9 mouse cellular contexts compared by ENCODE assay signal in the genomic region with DNA sequence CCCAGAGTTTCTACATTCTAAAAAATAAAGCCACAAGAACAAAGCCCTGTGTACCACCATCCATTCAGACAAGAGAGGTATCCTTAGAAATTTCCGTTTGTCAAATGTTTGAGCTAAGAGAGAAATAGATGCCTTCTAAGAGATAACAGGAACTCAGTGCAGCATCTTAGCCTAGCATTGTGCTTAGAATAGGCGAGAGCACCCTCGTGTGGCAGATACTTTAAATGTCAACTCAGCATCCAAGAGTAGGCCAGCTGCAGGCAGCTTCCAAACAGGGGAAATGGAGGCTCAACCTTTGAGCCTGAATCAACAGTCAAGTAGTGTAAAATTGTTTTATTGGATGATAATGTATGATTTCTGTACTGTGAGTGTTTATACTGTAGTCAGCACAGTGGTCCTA. TPM values are rescaled to one million over a fixed set of nuclear protein-coding genes. Genes with fewer than 3 reads are reported as not detected.
DNase-seq lines count a peak whose midpoint lies in the region; ATAC-seq lines count a peak whose summit lies in the region.
"Had no signal": no experiment of that assay in that cellular context is flagged by ENCODE, and none has a peak within 500 bp of the region (broad histone marks: within the 10 kb centered on the region; RNA-seq: fewer than 3 reads in every experiment).

No protein-coding gene starts in this region.

- H3K9ac ChIP-seq in limb, embryonic 11.5 days (ENCODE audit: low read length), result no peak overlapping the region
- no peak overlapping the region for H3K9ac ChIP-seq in hindbrain, embryonic 16.5 days (ENCODE audit: low read depth, low read length)
- H3K9ac ChIP-seq in midbrain, embryonic 12.5 days (replicated peaks), result no peak overlapping the region

- peak; percentile 44 for DNase-seq in limb, embryonic 11.5 days (ENCODE audit: low spot score)
- no peak for DNase-seq in limb, embryonic 10.5 days (ENCODE audit: low spot score)
- peak; percentile 42 for DNase-seq in c-Kit-positive CD71-positive TER-119-positive erythroid progenitor cells, embryonic 14.5 days (ENCODE audit: low spot score)
- DNase-seq in frontal cortex, postnatal 10 days (ENCODE audit: low spot score in 2 of 2), result peak; percentile 40 to 74
- peak; percentile 24 to 43 for DNase-seq in left cerebral cortex, adult 8-10 months (ENCODE audit: low spot score in 2 of 2)
- peak; percentile 28 to 74 for DNase-seq in spleen, postnatal 10 days (ENCODE audit: low spot score in 2 of 2)

- H3K27me3 ChIP-seq in limb, embryonic 11.5 days (ENCODE audit: control insufficient read depth, insufficient read depth, low read length), result no peaks in the 10 kb centered on the region
- no peaks in the 10 kb centered on the region for H3K27me3 ChIP-seq in limb, embryonic 10.5 days (ENCODE audit: low read depth, poor library complexity, severe bottlenecking)
- H3K27me3 ChIP-seq in hindbrain, embryonic 16.5 days (replicated peaks; ENCODE audit: control insufficient read depth, insufficient read depth, low read length), result no peaks in the 10 kb centered on the region
- H3K27me3 ChIP-seq in midbrain, embryonic 12.5 days, result no peaks in the 10 kb centered on the region

- under 1% methylated on average over 3 of the region's 3 CpGs for WGBS in limb, embryonic 11.5 days
- WGBS in limb, embryonic 10.5 days, result 4% methylated on average over 3 of the region's 3 CpGs
- whole genome bisulfite sequencing in hindbrain, embryonic 16.5 days, result 3% methylated on average over 3 of the region's 3 CpGs
- WGBS in midbrain, embryonic 12.5 days, result 3% methylated on average over 3 of the region's 3 CpGs

- no peak for ATAC-seq in limb, embryonic 11.5 days (ENCODE audit: insufficient number of reproducible peaks, low FRiP score, low TSS enrichment, low read depth)
- ATAC-seq in hindbrain, embryonic 16.5 days, result peak; percentile 90
- peak; percentile 67; the same call in 1 of the 2 replicates for ATAC-seq in midbrain, embryonic 12.5 days (ENCODE audit: low FRiP score, low read depth)

- H3K4me1 ChIP-seq in limb, embryonic 11.5 days (ENCODE audit: control insufficient read depth, insufficient read depth, low read length), result no peaks in the 10 kb centered on the region
- no peaks in the 10 kb centered on the region for H3K4me1 ChIP-seq in limb, embryonic 10.5 days
- H3K4me1 ChIP-seq in hindbrain, embryonic 16.5 days (ENCODE audit: control insufficient read depth, insufficient read depth, low read depth, low read length), result no peaks in the 10 kb centered on the region
- H3K4me1 ChIP-seq in midbrain, embryonic 12.5 days, result peaks cover 8% of the 10 kb centered on the region
- H3K4me1 ChIP-seq: megakaryocyte, embryonic 14.5 days had no signal

- H3K36me3 ChIP-seq in limb, embryonic 11.5 days (ENCODE audit: control insufficient read depth, insufficient read depth, low read length), result no peaks in the 10 kb centered on the region
- H3K36me3 ChIP-seq in limb, embryonic 10.5 days, result no peaks in the 10 kb centered on the region
- H3K36me3 ChIP-seq in hindbrain, embryonic 16.5 days (ENCODE audit: control insufficient read depth, insufficient read depth, low read length), result no peaks in the 10 kb centered on the region
- H3K36me3 ChIP-seq in midbrain, embryonic 12.5 days, result no peaks in the 10 kb centered on the region

- no peak overlapping the region for H3K27ac ChIP-seq in limb, embryonic 11.5 days (replicated peaks; ENCODE audit: low read depth, low read length)
- H3K27ac ChIP-seq in limb, embryonic 10.5 days, result no peak overlapping the region
- no peak overlapping the region for H3K27ac ChIP-seq in hindbrain, embryonic 16.5 days (ENCODE audit: low read depth, low read length)
- no peak overlapping the region for H3K27ac ChIP-seq in midbrain, embryonic 12.5 days (replicated peaks)

- H3K4me2 ChIP-seq in limb, embryonic 11.5 days (ENCODE audit: low read depth, severe bottlenecking), result no peak overlapping the region
- no peak overlapping the region for H3K4me2 ChIP-seq in hindbrain, embryonic 16.5 days (ENCODE audit: low read length)
- H3K4me2 ChIP-seq in midbrain, embryonic 12.5 days (replicated peaks), result no peak overlapping the region

- H3K9me3 ChIP-seq in limb, embryonic 11.5 days (ENCODE audit: control insufficient read depth, low read length), result no peaks in the 10 kb centered on the region
- H3K9me3 ChIP-seq in limb, embryonic 10.5 days (replicated peaks), result no peaks in the 10 kb centered on the region
- H3K9me3 ChIP-seq in hindbrain, embryonic 16.5 days (ENCODE audit: control insufficient read depth, low read length), result no peaks in the 10 kb centered on the region
- H3K9me3 ChIP-seq in midbrain, embryonic 12.5 days, result no peaks in the 10 kb centered on the region
- H3K9me3 ChIP-seq: megakaryocyte, embryonic 14.5 days had no signal

- H3K4me3 ChIP-seq in limb, embryonic 11.5 days (ENCODE audit: low read depth, low read length), result no peak overlapping the region
- no peak overlapping the region for H3K4me3 ChIP-seq in limb, embryonic 10.5 days
- no peak overlapping the region for H3K4me3 ChIP-seq in hindbrain, embryonic 16.5 days (ENCODE audit: low read length)
- no peak overlapping the region for H3K4me3 ChIP-seq in midbrain, embryonic 12.5 days
- H3K4me3 ChIP-seq: megakaryocyte, embryonic 14.5 days had no signal

RNA-seq across cellular contexts. Expression of gene Nxt1, which starts 17.4 kb away (rescaled TPM):
- 129 and 133 TPM in 2 replicates for polyA plus RNA-seq in limb, embryonic 11.5 days (2014; fragmentation: Nextera tagmentation; extraction: Ambion mirVana)
- polyA plus RNA-seq in limb, embryonic 10.5 days (2016; fragmentation: Nextera tagmentation; extraction: Ambion mirVana), result 140 and 146 TPM in 2 replicates
- 40.9 and 42.0 TPM in 2 replicates for polyA plus RNA-seq in hindbrain, embryonic 16.5 days (2015; fragmentation: Nextera tagmentation; extraction: Ambion mirVana)
- 10 to 100 TPM; 10.7 to 13.1 (median 11.9) TPM for total RNA-seq in left cerebral cortex, adult 8-10 months (2022)
- 87.3 and 97.9 TPM in 2 replicates for polyA plus RNA-seq in midbrain, embryonic 12.5 days (2016; fragmentation: Nextera tagmentation; extraction: Ambion mirVana)

RNA-seq across cellular contexts. Expression of gene Gzf1, which starts 25.9 kb away (rescaled TPM):
- polyA plus RNA-seq in limb, embryonic 11.5 days (2014; fragmentation: Nextera tagmentation; extraction: Ambion mirVana), result 26.1 and 28.4 TPM in 2 replicates
- 24.3 and 27.7 TPM in 2 replicates for polyA plus RNA-seq in limb, embryonic 10.5 days (2016; fragmentation: Nextera tagmentation; extraction: Ambion mirVana)
- polyA plus RNA-seq in hindbrain, embryonic 16.5 days (2015; fragmentation: Nextera tagmentation; extraction: Ambion mirVana), result 15.0 and 17.0 TPM in 2 replicates
- 10 to 100 TPM; 26.8 to 30.6 (median 29.2) TPM for total RNA-seq in left cerebral cortex, adult 8-10 months (2022)
- polyA plus RNA-seq in midbrain, embryonic 12.5 days (2016; fragmentation: Nextera tagmentation; extraction: Ambion mirVana), result 22.1 and 23.6 TPM in 2 replicates
